Mouse (Mus musculus) heart, postnatal 4 days (tissue): ENCODE data around the gene Vps45. TPM values are rescaled to one million over a fixed set of nuclear protein-coding genes. Genes with fewer than 3 reads are reported as not detected.

Source experiments
- DNase-seq: peaks from one replicate; pipeline ENCODE4 v3.0.0; 2021
- total RNA-seq, 2 experiments: library from RNA; stranded (reverse); gene quantifications; 2 replicates each; pipeline ENCODE4 v1.2.3; 2021

Vps45 gene
- total RNA-seq, 2 experiments from 2014 or later = 33.7 to 34.5 TPM

GRCm38 (mm10) chr3:96036796-96037195 lies 21.5 kb downstream of the Vps45 start:
- no peak for DNase-seq

- DNase-seq = no peak
Observed at GRCm38 (mm10) chr3:96033046-96033445, 25.2 kb downstream of the Vps45 start.

GRCm38 (mm10) chr3:96032652-96033017 lies 25.6 kb downstream of the Vps45 start:
- DNase-seq = no peak

GRCm38 (mm10) chr3:96031991-96032651 lies 26.1 kb downstream of the Vps45 start:
- no peak for DNase-seq

- DNase-seq = no peak
Observed at GRCm38 (mm10) chr3:96029766-96030165, 28.5 kb downstream of the Vps45 start.

- no peak for DNase-seq
Observed at GRCm38 (mm10) chr3:96029336-96029735, 28.9 kb downstream of the Vps45 start.

- no peak for DNase-seq
Observed at GRCm38 (mm10) chr3:96027875-96028274, 30.4 kb downstream of the Vps45 start.

GRCm38 (mm10) chr3:96027145-96027544 lies 31.1 kb downstream of the Vps45 start:
- DNase-seq = no peak

GRCm38 (mm10) chr3:96021421-96022128 lies 36.7 kb downstream of the Vps45 start:
- no peak for DNase-seq

GRCm38 (mm10) chr3:96020735-96021134 lies 37.5 kb downstream of the Vps45 start:
- no peak for DNase-seq

GRCm38 (mm10) chr3:96017461-96017860 lies 40.8 kb downstream of the Vps45 start:
- DNase-seq = peak; percentile 27

GRCm38 (mm10) chr3:96016257-96016889 lies 41.9 kb downstream of the Vps45 start:
- no peak for DNase-seq

- no peak for DNase-seq
Observed at GRCm38 (mm10) chr3:96015681-96016080, 42.6 kb downstream of the Vps45 start.

GRCm38 (mm10) chr3:96012805-96013204 lies 45.5 kb downstream of the Vps45 start:
- no peak for DNase-seq

GRCm38 (mm10) chr3:96008463-96008862 lies 49.8 kb downstream of the Vps45 start:
- no peak for DNase-seq

GRCm38 (mm10) chr3:96001560-96001959 lies 56.7 kb downstream of the Vps45 start:
- DNase-seq = no peak

GRCm38 (mm10) chr3:96000921-96001501 lies 57.3 kb downstream of the Vps45 start:
- DNase-seq = no peak

- peak; percentile 38 for DNase-seq
Observed at GRCm38 (mm10) chr3:96000080-96000632, 58.1 kb downstream of the Vps45 start.

GRCm38 (mm10) chr3:95999308-96000079 lies 58.8 kb downstream of the Vps45 start:
- no peak for DNase-seq

GRCm38 (mm10) chr3:95997203-95997721 lies 61.0 kb downstream of the Vps45 start:
- DNase-seq = peak; percentile 35

GRCm38 (mm10) chr3:95996451-95997073 lies 61.7 kb downstream of the Vps45 start:
- no peak for DNase-seq
